In the genomic region with DNA sequence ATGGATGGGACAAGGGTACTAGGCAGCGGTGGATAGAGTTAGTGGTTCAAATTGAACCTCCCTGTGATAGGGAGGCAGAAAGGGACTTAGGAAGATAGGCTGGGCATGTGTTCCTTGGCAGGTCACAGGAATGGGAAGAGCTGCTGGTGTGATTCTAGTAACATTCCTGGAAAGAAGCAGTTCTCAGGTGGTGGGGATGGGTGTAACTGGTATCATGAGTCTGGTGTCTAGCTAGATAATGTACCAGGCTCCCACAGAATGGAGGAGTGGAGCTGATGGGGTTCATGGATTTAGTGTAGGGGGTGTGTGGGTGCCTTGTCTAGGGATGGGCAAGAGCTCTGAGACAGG, we compare ENCODE assay signal across 11 mouse cellular contexts. TPM values are rescaled to one million over a fixed set of nuclear protein-coding genes. Genes with fewer than 3 reads are reported as not detected.
DNase-seq lines count a peak whose midpoint lies in the region; ATAC-seq and TF ChIP-seq lines count a peak whose summit lies in the region.
"Had no signal": no experiment of that assay in that cellular context is flagged by ENCODE, and none has a peak within 500 bp of the region (broad histone marks: within the 10 kb centered on the region; RNA-seq: fewer than 3 reads in every experiment).

No protein-coding gene starts in this region.

- H3K4me3 ChIP-seq in heart, embryonic 15.5 days, result no peak overlapping the region
- no peak overlapping the region for H3K4me3 ChIP-seq in neural tube, embryonic 12.5 days
- no peak overlapping the region for H3K4me3 ChIP-seq in neural tube, embryonic 15.5 days (replicated peaks)
- no peak overlapping the region for H3K4me3 ChIP-seq in liver, embryonic 14.5 days (ENCODE audit: insufficient read depth in 1 of 2, low read depth in 2 of 2, low read length in 2 of 2)

- H3K4me2 ChIP-seq in heart, embryonic 15.5 days, result no peak overlapping the region
- H3K4me2 ChIP-seq in neural tube, embryonic 12.5 days (replicated peaks), result no peak overlapping the region
- H3K4me2 ChIP-seq in neural tube, embryonic 15.5 days, result no peak overlapping the region
- no peak overlapping the region for H3K4me2 ChIP-seq in liver, embryonic 14.5 days (ENCODE audit: low read depth)

- WGBS in heart, embryonic 15.5 days, result 81% methylated on average over 1 of the region's 1 CpGs
- WGBS in neural tube, embryonic 12.5 days, result 90% methylated on average over 1 of the region's 1 CpGs
- WGBS in neural tube, embryonic 15.5 days, result 91% methylated on average over 1 of the region's 1 CpGs
- WGBS in liver, embryonic 14.5 days (ENCODE audit: insufficient replicate concordance), result 59% methylated on average over 1 of the region's 1 CpGs

- no peaks in the 10 kb centered on the region for H3K36me3 ChIP-seq in heart, embryonic 15.5 days
- no peaks in the 10 kb centered on the region for H3K36me3 ChIP-seq in neural tube, embryonic 12.5 days
- no peaks in the 10 kb centered on the region for H3K36me3 ChIP-seq in neural tube, embryonic 15.5 days
- H3K36me3 ChIP-seq in liver, embryonic 14.5 days (replicated peaks; ENCODE audit: control insufficient read depth, insufficient read depth, low read depth), result no peaks in the 10 kb centered on the region

- intact Hi-C loops in heart, postnatal 36 days (cut with DNase I), result no loop called here

- H3K9me3 ChIP-seq in heart, embryonic 15.5 days (replicated peaks), result peaks cover 28% of the 10 kb centered on the region
- peaks cover 39% of the 10 kb centered on the region for H3K9me3 ChIP-seq in neural tube, embryonic 12.5 days
- peaks cover 30% of the 10 kb centered on the region for H3K9me3 ChIP-seq in neural tube, embryonic 15.5 days (replicated peaks)
- H3K9me3 ChIP-seq in liver, embryonic 14.5 days (ENCODE audit: control insufficient read depth, low read length), result peaks cover 11% of the 10 kb centered on the region

- TF ChIP-seq EP300 in liver, embryonic 14.5 days (IDR thresholded peaks at IDR 0.05; ENCODE audit: low read depth), result no peak

- no peak overlapping the region for H3K27ac ChIP-seq in heart, embryonic 15.5 days
- no peak overlapping the region for H3K27ac ChIP-seq in neural tube, embryonic 12.5 days
- no peak overlapping the region for H3K27ac ChIP-seq in neural tube, embryonic 15.5 days (replicated peaks)
- no peak overlapping the region for H3K27ac ChIP-seq in liver, embryonic 14.5 days

- peak; percentile 19 for ATAC-seq in heart, embryonic 15.5 days (replicated peaks; ENCODE audit: insufficient number of reproducible peaks, insufficient read depth, low FRiP score, low read depth)
- ATAC-seq in neural tube, embryonic 12.5 days (ENCODE audit: low FRiP score, low read depth), result 0 out of 2 replicates have a peak, but pooled peaks have one; percentile 21
- ATAC-seq in neural tube, embryonic 15.5 days (ENCODE audit: low FRiP score), result no peak
- ATAC-seq in liver, embryonic 14.5 days (ENCODE audit: insufficient read depth), result peak; percentile 12

- H3K4me1 ChIP-seq in heart, embryonic 15.5 days (replicated peaks), result no peaks in the 10 kb centered on the region
- H3K4me1 ChIP-seq in neural tube, embryonic 12.5 days, result no peaks in the 10 kb centered on the region
- H3K4me1 ChIP-seq in neural tube, embryonic 15.5 days, result no peaks in the 10 kb centered on the region
- H3K4me1 ChIP-seq in liver, embryonic 14.5 days (replicated peaks; ENCODE audit: control insufficient read depth in 2 of 2, insufficient read depth in 2 of 2, low read length in 1 of 2), result no peaks in the 10 kb centered on the region

- H3K9ac ChIP-seq in heart, embryonic 15.5 days, result no peak overlapping the region
- H3K9ac ChIP-seq in neural tube, embryonic 12.5 days, result no peak overlapping the region
- no peak overlapping the region for H3K9ac ChIP-seq in neural tube, embryonic 15.5 days (replicated peaks)
- no peak overlapping the region for H3K9ac ChIP-seq in liver, embryonic 14.5 days (replicated peaks)

- H3K27me3 ChIP-seq in heart, embryonic 15.5 days, result no peaks in the 10 kb centered on the region
- no peaks in the 10 kb centered on the region for H3K27me3 ChIP-seq in neural tube, embryonic 12.5 days (replicated peaks)
- H3K27me3 ChIP-seq in neural tube, embryonic 15.5 days (replicated peaks), result no peaks in the 10 kb centered on the region
- no peaks in the 10 kb centered on the region for H3K27me3 ChIP-seq in liver, embryonic 14.5 days (ENCODE audit: control insufficient read depth, insufficient read depth, low read length)

- DNase-seq in heart, postnatal 36 days, result no peak
- DNase-seq in liver, embryonic 14.5 days (ENCODE audit: low read depth in 3 of 3, low spot score in 3 of 3), result no peak
- DNase-seq in adrenal gland, adult (ENCODE audit: inconsistent age in 2 of 2, low spot score in 1 of 2), result no peak
- DNase-seq in right cerebral cortex, postnatal 10 days (ENCODE audit: low spot score in 2 of 2), result no peak
- no peak for DNase-seq in right cerebral cortex, adult 18-20 months
- DNase-seq: cerebellum, postnatal 25 days; kidney, adult 18-20 months; left cerebral cortex, postnatal 4 days had no signal

- no peak for TF ChIP-seq CTCF in liver, embryonic 14.5 days (IDR thresholded peaks at IDR 0.05; ENCODE audit: low read depth)

RNA-seq across cellular contexts. Expression of gene Zfp982, which starts 59.8 kb away (rescaled TPM):
- polyA plus RNA-seq in heart, embryonic 15.5 days (2015; fragmentation: Nextera tagmentation; extraction: Ambion mirVana), result 4.8 and 5.5 TPM in 2 replicates
- 1 to 10 TPM; 8.2 to 9.1 TPM for total RNA-seq in heart, postnatal 36 days (2021)
- 6.3 and 7.7 TPM in 2 replicates for polyA plus RNA-seq in neural tube, embryonic 12.5 days (2016; fragmentation: Nextera tagmentation; extraction: Ambion mirVana)
- 5.8 and 5.9 TPM in 2 replicates for polyA plus RNA-seq in neural tube, embryonic 15.5 days (2015; fragmentation: Nextera tagmentation; extraction: Ambion mirVana)
- polyA plus RNA-seq in liver, embryonic 14.5 days (2012; rRNA removed), result 0.54 and 1.3 TPM in 2 replicates
- polyA plus RNA-seq in liver, embryonic 14.5 days (2014; fragmentation: Nextera tagmentation; extraction: Ambion mirVana), result 1.6 and 2.0 TPM in 2 replicates
